ENCODE assay signal across 15 mouse cellular contexts in genomic region chr1:185185556-185185955, GRCm38 (mm10). TPM values are rescaled to one million over a fixed set of nuclear protein-coding genes. Genes with fewer than 3 reads are reported as not detected.
DNase-seq lines count a peak whose midpoint lies in the region; ATAC-seq lines count a peak whose summit lies in the region.
"Had no signal": no experiment of that assay in that cellular context is flagged by ENCODE, and none has a peak within 500 bp of the region (broad histone marks: within the 10 kb centered on the region; RNA-seq: fewer than 3 reads in every experiment).

No protein-coding gene starts in this region.

- H3K36me3 ChIP-seq in forebrain, embryonic 14.5 days (ENCODE audit: control insufficient read depth, insufficient read depth, low read length), result no peaks in the 10 kb centered on the region
- no peaks in the 10 kb centered on the region for H3K36me3 ChIP-seq in forebrain, embryonic 10.5 days (replicated peaks)
- no peaks in the 10 kb centered on the region for H3K36me3 ChIP-seq in midbrain, embryonic 15.5 days (replicated peaks)

- no peaks in the 10 kb centered on the region for H3K27me3 ChIP-seq in forebrain, embryonic 14.5 days (replicated peaks; ENCODE audit: control insufficient read depth, insufficient read depth, low read length)
- no peaks in the 10 kb centered on the region for H3K27me3 ChIP-seq in forebrain, embryonic 10.5 days (ENCODE audit: poor library complexity, severe bottlenecking)
- no peaks in the 10 kb centered on the region for H3K27me3 ChIP-seq in midbrain, embryonic 15.5 days (replicated peaks)

- no peak for ATAC-seq in forebrain, embryonic 14.5 days
- ATAC-seq in granulocyte monocyte progenitor cell, adult 5-6 weeks (replicated peaks; ENCODE audit: poor library complexity, severe bottlenecking), result peak; percentile 49
- peak; percentile 73 for ATAC-seq in midbrain, embryonic 15.5 days (replicated peaks)
- no peak for ATAC-seq in erythroblast, adult 5-6 weeks (replicated peaks; ENCODE audit: low FRiP score, poor library complexity, severe bottlenecking)

- no peak overlapping the region for H3K4me2 ChIP-seq in forebrain, embryonic 14.5 days (ENCODE audit: low read length)
- H3K4me2 ChIP-seq in midbrain, embryonic 15.5 days, result no peak overlapping the region

- peak; percentile 35 for DNase-seq in forebrain, embryonic 14.5 days (ENCODE audit: low spot score)
- DNase-seq in forebrain, embryonic 10.5 days (ENCODE audit: extremely low spot score, low spot score), result no peak
- DNase-seq in brain, adult 2 months (ENCODE audit: low read depth, low spot score), result peak; percentile 93
- DNase-seq in urinary bladder, postnatal 4 days (ENCODE audit: low spot score in 2 of 2), result no peak
- no peak for DNase-seq in cerebellum, adult 9-11 months
- DNase-seq: adrenal gland, postnatal 36 days; cerebellum, adult 11-12 months; embryo, embryonic 11 days; heart, adult 18-20 months; heart, postnatal 4 days; kidney, adult 9 months; lung, adult 18-20 months had no signal

- no peaks in the 10 kb centered on the region for H3K9me3 ChIP-seq in forebrain, embryonic 14.5 days (replicated peaks; ENCODE audit: control insufficient read depth, low read length)
- no peaks in the 10 kb centered on the region for H3K9me3 ChIP-seq in forebrain, embryonic 10.5 days
- H3K9me3 ChIP-seq in midbrain, embryonic 15.5 days, result no peaks in the 10 kb centered on the region

- WGBS in forebrain, embryonic 14.5 days, result 58% methylated on average over 9 of the region's 9 CpGs
- 80% methylated on average over 9 of the region's 9 CpGs for WGBS in forebrain, embryonic 10.5 days
- WGBS in midbrain, embryonic 15.5 days, result 40% methylated on average over 9 of the region's 9 CpGs

- H3K9ac ChIP-seq in forebrain, embryonic 14.5 days (ENCODE audit: low read length), result no peak overlapping the region
- H3K9ac ChIP-seq in midbrain, embryonic 15.5 days, result no peak overlapping the region

- no peaks in the 10 kb centered on the region for H3K4me1 ChIP-seq in forebrain, embryonic 14.5 days (ENCODE audit: control insufficient read depth, insufficient read depth, low read length)
- H3K4me1 ChIP-seq in forebrain, embryonic 10.5 days, result peaks cover 17% of the 10 kb centered on the region
- peaks cover 21% of the 10 kb centered on the region for H3K4me1 ChIP-seq in midbrain, embryonic 15.5 days

- H3K27ac ChIP-seq in forebrain, embryonic 14.5 days (ENCODE audit: low read depth, low read length), result no peak overlapping the region
- no peak overlapping the region for H3K27ac ChIP-seq in forebrain, embryonic 10.5 days
- H3K27ac ChIP-seq in midbrain, embryonic 15.5 days, result no peak overlapping the region

- no peak overlapping the region for H3K4me3 ChIP-seq in forebrain, embryonic 14.5 days (ENCODE audit: low read depth, low read length)
- H3K4me3 ChIP-seq in forebrain, embryonic 10.5 days, result no peak overlapping the region
- no peak overlapping the region for H3K4me3 ChIP-seq in midbrain, embryonic 15.5 days

RNA-seq across cellular contexts. Expression of gene Rab3gap2, which starts 18.4 kb away (rescaled TPM):
- 18.2 and 22.9 TPM in 2 replicates for polyA plus RNA-seq in forebrain, embryonic 14.5 days (2014; fragmentation: Nextera tagmentation; extraction: Ambion mirVana)
- polyA plus RNA-seq in forebrain, embryonic 10.5 days (2016; fragmentation: Nextera tagmentation; extraction: Ambion mirVana), result 18.4 and 19.0 TPM in 2 replicates
- 51.7 and 54.4 TPM in 2 replicates for total RNA-seq in granulocyte monocyte progenitor cell, adult 5-6 weeks (2014; fragmentation: Nextera tagmentation)
- total RNA-seq in granulocyte monocyte progenitor cell, adult 5-6 weeks (2017), result 58.0 and 59.6 TPM in 2 replicates
- polyA plus RNA-seq in midbrain, embryonic 15.5 days (2015; fragmentation: Nextera tagmentation; extraction: Ambion mirVana), result 25.0 and 26.9 TPM in 2 replicates
- 12.7 and 21.3 TPM in 2 replicates for total RNA-seq in erythroblast, adult 5-6 weeks (2015; ENCODE audit: low replicate concordance)
- 14.4 and 14.7 TPM in 2 replicates for total RNA-seq in erythroblast, adult 5-6 weeks (2017; ENCODE audit: low replicate concordance)

Comparison
In these comparisons a context has a peak if more than half of its experiments do, and no peak if none do; other contexts are left out.
1. DNase-seq: peak in forebrain, embryonic 14.5 days (single experiment) and brain, adult 2 months (single experiment); none in forebrain, embryonic 10.5 days (single experiment), urinary bladder, postnatal 4 days (0 of 2) and cerebellum, adult 9-11 months (single experiment).
2. ATAC-seq: peak in granulocyte monocyte progenitor cell, adult 5-6 weeks (single experiment) and midbrain, embryonic 15.5 days (single experiment); none in forebrain, embryonic 14.5 days (single experiment) and erythroblast, adult 5-6 weeks (single experiment).